Mouse (Mus musculus) ES-E14 (cell line): ENCODE measurements around the gene Dusp13.

Experiments used
- CHD2 ChIP-seq: IDR thresholded peaks from 2 replicates; pipeline ENCODE4 v1.6.1; 2014; ENCODE audit warnings: mild to moderate bottlenecking, low read depth, low read length, inconsistent platforms
- HCFC1 ChIP-seq: IDR thresholded peaks from 2 replicates; pipeline ENCODE4 v1.6.1; 2012; ENCODE audit warnings: low read length, inconsistent platforms, borderline replicate concordance; ENCODE audit not compliant: insufficient read depth
- ZC3H11A ChIP-seq: IDR thresholded peaks from 2 replicates; pipeline ENCODE4 v1.6.1; 2012; ENCODE audit warnings: low read depth, mild to moderate bottlenecking, inconsistent platforms, low read length, borderline replicate concordance
- ZNF384 ChIP-seq: IDR thresholded peaks from 2 replicates; pipeline ENCODE4 v1.6.1; 2012; ENCODE audit warnings: low read depth, low read length, inconsistent platforms

DNA sequence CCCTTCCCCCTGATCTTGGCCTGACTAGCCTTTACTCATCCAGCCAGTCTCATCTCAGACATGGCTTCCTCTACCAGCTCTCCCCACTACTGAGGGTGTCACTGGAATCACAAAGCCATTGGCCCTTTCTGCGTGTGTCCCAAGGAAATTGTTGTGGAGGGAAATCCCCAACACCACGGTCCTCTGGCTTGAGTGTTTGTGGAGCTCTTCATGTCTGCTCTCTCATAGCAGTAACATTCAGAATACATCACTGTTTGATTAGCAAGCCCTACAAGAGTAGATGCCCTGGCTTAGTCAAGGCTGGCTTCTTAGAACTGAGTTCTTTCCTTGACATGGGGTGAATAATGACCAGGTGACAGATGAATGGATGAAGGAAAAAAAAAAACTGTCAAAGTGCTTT is 4.1 kb downstream of the Dusp13 start:
- TF ChIP-seq ZNF384 = no peak
- TF ChIP-seq CHD2 = no peak
- TF ChIP-seq HCFC1 = no peak
- TF ChIP-seq ZC3H11A = no peak
